Mouse (Mus musculus) embryonic facial prominence, embryonic 13.5 days (tissue): ENCODE results near the gene Rtf2. TPM values are rescaled to one million over a fixed set of nuclear protein-coding genes. Genes with fewer than 3 reads are reported as not detected.
A peak's percentile ranks its signal among the peaks of the same experiment; 100 is the strongest.

Source experiments
- ATAC-seq: fragments of 200-750 bp; cut with Nextera tagmentation; 2 replicates; pipeline ENCODE4 v1.8.0; 2017; ENCODE audit warnings: low read depth; ENCODE audit not compliant: insufficient number of reproducible peaks, insufficient read depth, low FRiP score, low TSS enrichment
- H3K27ac ChIP-seq: fragments of 300-500 bp; sonication (generic); 2 replicates; pipeline ENCODE4 v1.5.1; 2015; ENCODE audit warnings: moderate library complexity, mild to moderate bottlenecking, inconsistent platforms
- H3K27me3 ChIP-seq: fragments of 300-500 bp; sonication (generic); 2 replicates; pipeline ENCODE4 v1.6.1; 2015; ENCODE audit warnings: mild to moderate bottlenecking, inconsistent platforms
- H3K36me3 ChIP-seq: fragments of 300-500 bp; sonication (generic); 2 replicates; pipeline ENCODE4 v1.6.1; 2015; ENCODE audit warnings: mild to moderate bottlenecking, inconsistent platforms
- H3K4me1 ChIP-seq: fragments of 300-500 bp; sonication (generic); 2 replicates; pipeline ENCODE4 v1.6.1; 2015; ENCODE audit warnings: inconsistent platforms
- H3K4me2 ChIP-seq: fragments of 300-500 bp; sonication (generic); 2 replicates; pipeline ENCODE4 v1.6.1; 2015; ENCODE audit warnings: moderate library complexity, mild to moderate bottlenecking, inconsistent platforms
- H3K4me3 ChIP-seq: fragments of 300-500 bp; sonication (generic); 2 replicates; pipeline ENCODE4 v1.5.1; 2015; ENCODE audit warnings: mild to moderate bottlenecking, inconsistent platforms
- H3K9ac ChIP-seq: fragments of 300-500 bp; sonication (generic); 2 replicates; pipeline ENCODE4 v1.6.1; 2015; ENCODE audit warnings: mild to moderate bottlenecking, inconsistent platforms
- H3K9me3 ChIP-seq: fragments of 300-500 bp; sonication (generic); 2 replicates; pipeline ENCODE4 v1.6.1; 2016; ENCODE audit warnings: inconsistent platforms
- WGBS: fragments of 180-500 bp; shearing (Covaris S2); methylation state at CpG from one replicate; pipeline ENCODE4 v1.1.7; 2015; ENCODE audit warnings: mixed read lengths; 5-methylcytosine and 5-hydroxymethylcytosine counted together
- polyA plus RNA-seq: library from polyadenylated mRNA; unstranded; fragments of >200 nt; fragmentation: Nextera tagmentation; extraction: Ambion mirVana; gene quantifications from 2 replicates; pipeline ENCODE4 v1.2.1, GENCODE M21; 2015

The Rtf2 gene
- polyA plus RNA-seq, 1 experiment from 2014 or later = 78.4 TPM

GRCm38 (mm10) chr2:172441176-172441575 is 820 bp downstream of the Rtf2 start:
- no peak overlapping the region for H3K27ac ChIP-seq
- H3K4me2 ChIP-seq = peak overlapping the region; percentile 95
- peaks cover 19% of the 10 kb centered on the region for H3K4me1 ChIP-seq
- no peak for ATAC-seq
- no peaks in the 10 kb centered on the region for H3K27me3 ChIP-seq
- peaks cover 16% of the 10 kb centered on the region for H3K36me3 ChIP-seq
- WGBS = 34% methylated on average over 6 of the region's 6 CpGs
- H3K9me3 ChIP-seq = no peaks in the 10 kb centered on the region
- H3K4me3 ChIP-seq = peak overlapping the region; percentile 84
- H3K9ac ChIP-seq = peak overlapping the region; percentile 79

- 94% methylated on average over 4 of the region's 4 CpGs for WGBS
- H3K4me1 ChIP-seq = peaks cover 14% of the 10 kb centered on the region
- peaks cover 60% of the 10 kb centered on the region for H3K36me3 ChIP-seq
Measured at GRCm38 (mm10) chr2:172445617-172446016, 5.3 kb downstream of the Rtf2 start.

GRCm38 (mm10) chr2:172447317-172447716 is 7.0 kb downstream of the Rtf2 start:
- Histone ChIP-seq H3K4me2 (no peak overlapping the region), H3K36me3 (peaks cover 76% of the 10 kb centered on the region), H3K4me3 (no peak overlapping the region), H3K9me3 (no peaks in the 10 kb centered on the region), H3K27me3 (no peaks in the 10 kb centered on the region), H3K27ac (no peak overlapping the region), H3K9ac (no peak overlapping the region), H3K4me1 (no peaks in the 10 kb centered on the region)
- WGBS = 85% methylated on average over 6 of the region's 6 CpGs
- ATAC-seq = no peak

More at GRCm38 (mm10) chr2:172445617-172446016, 5.3 kb downstream of the Rtf2 start:
- no peaks in the 10 kb centered on the region for H3K9me3 ChIP-seq
- no peaks in the 10 kb centered on the region for H3K27me3 ChIP-seq
- H3K4me3 ChIP-seq = no peak overlapping the region
- H3K9ac ChIP-seq = no peak overlapping the region
- H3K4me2 ChIP-seq = no peak overlapping the region
- ATAC-seq = no peak
- H3K27ac ChIP-seq = no peak overlapping the region

GRCm38 (mm10) chr2:172448329-172448728 is 8.0 kb downstream of the Rtf2 start:
- H3K4me2 ChIP-seq = no peak overlapping the region
- H3K27ac ChIP-seq = no peak overlapping the region
- H3K9me3 ChIP-seq = no peaks in the 10 kb centered on the region
- no peak overlapping the region for H3K4me3 ChIP-seq
- peaks cover 86% of the 10 kb centered on the region for H3K36me3 ChIP-seq
- no peak for ATAC-seq
- H3K9ac ChIP-seq = no peak overlapping the region
- H3K4me1 ChIP-seq = no peaks in the 10 kb centered on the region
- 85% methylated on average over 4 of the region's 4 CpGs for WGBS
- H3K27me3 ChIP-seq = no peaks in the 10 kb centered on the region

GRCm38 (mm10) chr2:172450640-172451039 is 10.3 kb downstream of the Rtf2 start:
- no peaks in the 10 kb centered on the region for H3K9me3 ChIP-seq
- no peak for ATAC-seq
- WGBS = 81% methylated on average over 6 of the region's 6 CpGs
- no peaks in the 10 kb centered on the region for H3K27me3 ChIP-seq
- H3K36me3 ChIP-seq = peaks cover 91% of the 10 kb centered on the region
- H3K4me3 ChIP-seq = no peak overlapping the region
- no peaks in the 10 kb centered on the region for H3K4me1 ChIP-seq
- no peak overlapping the region for H3K27ac ChIP-seq
- no peak overlapping the region for H3K4me2 ChIP-seq
- H3K9ac ChIP-seq = no peak overlapping the region

GRCm38 (mm10) chr2:172452031-172452430 is 11.7 kb downstream of the Rtf2 start:
- WGBS = 93% methylated on average over 4 of the region's 4 CpGs
- H3K4me3 ChIP-seq = no peak overlapping the region
- no peak for ATAC-seq
- no peak overlapping the region for H3K9ac ChIP-seq
- no peak overlapping the region for H3K4me2 ChIP-seq
- peaks cover 91% of the 10 kb centered on the region for H3K36me3 ChIP-seq
- no peaks in the 10 kb centered on the region for H3K4me1 ChIP-seq
- no peak overlapping the region for H3K27ac ChIP-seq
- H3K27me3 ChIP-seq = no peaks in the 10 kb centered on the region
- H3K9me3 ChIP-seq = no peaks in the 10 kb centered on the region

- Histone ChIP-seq H3K27ac (no peak overlapping the region), H3K4me2 (no peak overlapping the region), H3K9me3 (no peaks in the 10 kb centered on the region), H3K4me3 (no peak overlapping the region), H3K27me3 (no peaks in the 10 kb centered on the region), H3K36me3 (peaks cover 91% of the 10 kb centered on the region), H3K9ac (no peak overlapping the region), H3K4me1 (no peaks in the 10 kb centered on the region)
- ATAC-seq = no peak
- 92% methylated on average over 10 of the region's 10 CpGs for WGBS
Measured at GRCm38 (mm10) chr2:172452458-172452857, 12.1 kb downstream of the Rtf2 start.

- Histone ChIP-seq H3K36me3 (peaks cover 70% of the 10 kb centered on the region), H3K4me1 (no peaks in the 10 kb centered on the region), H3K27me3 (no peaks in the 10 kb centered on the region), H3K9ac (no peak within 1 kb of the TSS), H3K9me3 (no peaks in the 10 kb centered on the region), H3K4me3 (no peak within 1 kb of the TSS), H3K27ac (no peak within 1 kb of the TSS), H3K4me2 (no peak within 1 kb of the TSS)
- 77% methylated on average over 11 of the region's 11 CpGs for WGBS
- ATAC-seq = no peak
Measured at GRCm38 (mm10) chr2:172458496-172458895, 18.1 kb downstream of the Rtf2 start, which contains the start of gene Gcnt7. Gene Gcnt7 (minus strand): TSS chr2:172458596.

GRCm38 (mm10) chr2:172460647-172461046 is 20.3 kb downstream of the Rtf2 start:
- 40% methylated on average over 2 of the region's 2 CpGs for WGBS
- Histone ChIP-seq H3K27me3 (no peaks in the 10 kb centered on the region), H3K9ac (no peak overlapping the region), H3K27ac (no peak overlapping the region), H3K4me1 (no peaks in the 10 kb centered on the region), H3K36me3 (peaks cover 75% of the 10 kb centered on the region), H3K9me3 (no peaks in the 10 kb centered on the region), H3K4me3 (no peak overlapping the region), H3K4me2 (no peak overlapping the region)
- ATAC-seq = no peak

GRCm38 (mm10) chr2:172462813-172463212 is 22.5 kb downstream of the Rtf2 start:
- no peaks in the 10 kb centered on the region for H3K9me3 ChIP-seq
- 88% methylated on average over 4 of the region's 4 CpGs for WGBS
- no peaks in the 10 kb centered on the region for H3K27me3 ChIP-seq
- ATAC-seq = no peak
- H3K36me3 ChIP-seq = peaks cover 74% of the 10 kb centered on the region
- no peak overlapping the region for H3K27ac ChIP-seq
- no peaks in the 10 kb centered on the region for H3K4me1 ChIP-seq
- no peak overlapping the region for H3K4me3 ChIP-seq
- no peak overlapping the region for H3K4me2 ChIP-seq
- no peak overlapping the region for H3K9ac ChIP-seq

- no peaks in the 10 kb centered on the region for H3K9me3 ChIP-seq
- WGBS = 90% methylated on average over 11 of the region's 11 CpGs
- H3K27me3 ChIP-seq = no peaks in the 10 kb centered on the region
- H3K36me3 ChIP-seq = peaks cover 81% of the 10 kb centered on the region
- H3K4me2 ChIP-seq = no peak overlapping the region
- H3K27ac ChIP-seq = no peak overlapping the region
- no peak for ATAC-seq
- H3K9ac ChIP-seq = no peak overlapping the region
- H3K4me1 ChIP-seq = no peaks in the 10 kb centered on the region
- H3K4me3 ChIP-seq = no peak overlapping the region
Measured at GRCm38 (mm10) chr2:172466427-172467132, 26.2 kb downstream of the Rtf2 start.

GRCm38 (mm10) chr2:172467206-172467605 is 26.9 kb downstream of the Rtf2 start:
- Histone ChIP-seq H3K9ac (no peak overlapping the region), H3K4me2 (no peak overlapping the region), H3K4me1 (no peaks in the 10 kb centered on the region), H3K36me3 (peaks cover 75% of the 10 kb centered on the region), H3K9me3 (no peaks in the 10 kb centered on the region), H3K4me3 (no peak overlapping the region), H3K27ac (no peak overlapping the region), H3K27me3 (no peaks in the 10 kb centered on the region)
- 94% methylated on average over 5 of the region's 5 CpGs for WGBS
- ATAC-seq = no peak
